Mouse (Mus musculus) telencephalon, adult 2 months (tissue): ENCODE results near the gene Slc2a3.
A peak's percentile ranks its signal among the peaks of the same experiment; 100 is the strongest.

ENCODE experiments used
- DNase-seq: peaks from one replicate; pipeline ENCODE4 v3.0.0-alpha.2; 2011; ENCODE audit warnings: low read depth, low spot score

Gene Slc2a3

GRCm38 (mm10) chr6:122801301-122801800, at the start of gene Slc2a3:
TSS of gene Slc2a3 (minus strand) at chr6:122801640.
- DNase-seq = no peak

DNA sequence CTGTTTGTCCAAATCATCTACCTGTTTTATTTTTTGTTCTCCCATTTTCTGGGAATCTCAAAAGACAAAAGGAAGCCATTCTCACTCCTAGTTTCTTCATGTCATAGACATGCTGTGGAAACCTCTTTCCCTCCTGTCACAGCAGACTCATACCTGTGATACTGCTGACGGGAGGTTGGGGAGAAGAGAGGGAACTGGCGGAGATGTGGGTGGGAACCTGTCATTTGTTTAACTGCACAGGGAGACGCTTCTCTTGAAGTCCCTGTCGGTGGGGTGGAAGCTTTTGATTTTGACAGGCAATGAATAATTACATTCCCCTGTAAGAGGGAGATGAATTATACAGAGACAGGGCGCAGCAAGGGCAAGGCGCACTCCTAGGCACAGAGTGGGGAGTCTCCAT, 42.3 kb upstream of the Slc2a3 start:
- no peak for DNase-seq

DNA sequence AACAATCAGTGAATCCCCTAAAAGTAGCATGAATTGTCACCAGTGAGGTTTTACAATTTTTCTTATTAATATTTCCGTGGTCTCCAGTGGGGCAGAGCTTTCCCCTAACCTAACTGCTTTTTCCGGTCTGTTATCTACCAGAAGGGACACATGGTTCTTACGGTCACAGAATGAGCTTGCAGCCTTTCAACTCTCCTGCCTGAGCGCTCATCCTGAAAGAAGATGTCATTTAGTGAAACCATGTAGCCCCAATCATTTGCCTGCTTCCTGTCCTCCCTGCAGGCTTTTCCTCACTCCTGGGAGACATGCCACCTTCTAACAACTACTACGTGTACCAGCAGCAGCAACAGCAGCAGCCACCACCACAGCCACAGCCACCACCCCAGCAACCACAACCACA, 36.1 kb upstream of the Slc2a3 start:
- DNase-seq = no peak

DNA sequence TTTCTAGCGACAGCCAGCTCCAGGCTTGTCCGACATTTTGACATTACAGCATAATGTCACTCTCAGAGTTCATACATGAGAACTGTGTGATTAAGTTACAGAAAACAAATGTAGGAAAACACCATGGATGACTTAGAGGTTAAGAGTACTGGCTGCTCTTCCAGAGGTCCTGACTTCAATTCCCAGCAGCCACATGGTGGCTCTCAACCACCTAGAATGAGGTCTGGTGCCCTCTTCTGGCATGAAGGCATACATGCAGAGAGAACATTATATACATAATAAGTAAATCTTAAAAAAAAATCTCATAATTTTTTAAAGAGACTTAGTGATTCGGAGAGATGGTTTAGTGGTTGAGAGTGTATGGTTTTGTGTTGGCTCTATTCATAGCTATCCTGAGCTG, 35.5 kb upstream of the Slc2a3 start:
- DNase-seq = no peak

GRCm38 (mm10) chr6:122834365-122834764, 32.9 kb upstream of the Slc2a3 start:
- no peak for DNase-seq

- DNase-seq = no peak
Measured at GRCm38 (mm10) chr6:122832880-122833279, 31.4 kb upstream of the Slc2a3 start.

- DNase-seq = no peak
Measured at GRCm38 (mm10) chr6:122828086-122828485, 26.6 kb upstream of the Slc2a3 start.

DNA sequence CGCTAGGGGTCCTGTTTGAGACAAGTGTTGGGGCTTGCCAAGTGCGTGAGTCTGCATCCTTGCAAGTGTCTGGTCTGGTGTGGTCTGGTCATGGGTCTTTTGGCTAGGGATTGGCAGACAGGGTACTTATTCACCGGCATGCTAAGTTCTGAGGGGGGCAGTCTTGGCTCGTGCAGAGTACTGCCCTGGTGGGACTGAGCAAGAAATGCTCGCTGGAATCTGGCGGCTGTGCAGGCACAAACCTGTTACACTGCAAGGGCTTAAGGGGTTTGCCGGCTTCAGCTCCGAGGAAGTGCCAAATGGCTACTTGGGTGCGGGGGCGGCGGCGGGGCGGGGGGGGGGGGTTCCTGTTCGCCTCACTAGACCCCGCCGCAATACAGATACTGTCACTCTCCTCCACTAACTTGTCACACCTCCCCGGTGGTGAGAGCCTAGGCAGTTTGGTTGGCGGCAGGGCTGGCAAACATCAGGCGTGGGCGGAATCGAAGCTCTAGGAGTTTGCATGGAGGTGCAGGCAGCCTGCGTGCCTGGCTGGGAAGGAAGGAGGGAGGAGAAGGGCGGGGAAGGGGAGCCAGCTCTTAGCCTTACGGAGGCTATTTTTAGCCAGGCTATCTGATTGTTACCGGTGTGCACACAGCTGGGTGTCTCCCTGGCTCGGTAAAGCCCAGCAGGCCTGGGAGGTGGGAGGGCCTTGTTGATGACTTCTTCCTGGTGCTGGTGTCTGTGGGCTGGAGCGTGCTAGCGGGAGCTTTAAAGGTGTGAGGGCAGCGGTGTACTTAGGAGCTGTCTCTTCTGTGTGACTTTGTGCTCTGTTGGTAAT, 24.7 kb upstream of the Slc2a3 start:
- peak; percentile 90 for DNase-seq

GRCm38 (mm10) chr6:122825166-122825565, 23.7 kb upstream of the Slc2a3 start:
- no peak for DNase-seq

DNA sequence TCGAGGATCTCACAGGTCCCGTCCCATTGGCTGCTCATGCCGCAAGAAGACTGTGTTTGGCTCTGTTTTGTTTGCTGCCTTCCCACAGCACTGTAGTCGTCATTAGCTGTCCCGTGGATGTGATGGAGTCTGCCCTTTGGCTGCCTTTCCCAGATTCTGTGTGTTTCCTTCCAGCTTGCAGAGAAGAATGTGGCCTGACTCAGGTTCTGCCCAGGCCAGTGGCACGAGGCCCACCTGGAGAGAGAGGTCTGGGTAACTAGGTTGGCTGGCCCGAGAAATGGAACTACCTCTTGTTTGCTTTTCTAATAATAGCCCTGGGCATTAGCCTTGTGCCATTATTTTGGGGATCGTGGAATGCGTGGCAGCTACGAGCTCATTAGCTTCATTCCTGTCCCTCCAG, 22.6 kb upstream of the Slc2a3 start:
- no peak for DNase-seq

GRCm38 (mm10) chr6:122821822-122822221, 20.4 kb upstream of the Slc2a3 start:
- no peak for DNase-seq

DNA sequence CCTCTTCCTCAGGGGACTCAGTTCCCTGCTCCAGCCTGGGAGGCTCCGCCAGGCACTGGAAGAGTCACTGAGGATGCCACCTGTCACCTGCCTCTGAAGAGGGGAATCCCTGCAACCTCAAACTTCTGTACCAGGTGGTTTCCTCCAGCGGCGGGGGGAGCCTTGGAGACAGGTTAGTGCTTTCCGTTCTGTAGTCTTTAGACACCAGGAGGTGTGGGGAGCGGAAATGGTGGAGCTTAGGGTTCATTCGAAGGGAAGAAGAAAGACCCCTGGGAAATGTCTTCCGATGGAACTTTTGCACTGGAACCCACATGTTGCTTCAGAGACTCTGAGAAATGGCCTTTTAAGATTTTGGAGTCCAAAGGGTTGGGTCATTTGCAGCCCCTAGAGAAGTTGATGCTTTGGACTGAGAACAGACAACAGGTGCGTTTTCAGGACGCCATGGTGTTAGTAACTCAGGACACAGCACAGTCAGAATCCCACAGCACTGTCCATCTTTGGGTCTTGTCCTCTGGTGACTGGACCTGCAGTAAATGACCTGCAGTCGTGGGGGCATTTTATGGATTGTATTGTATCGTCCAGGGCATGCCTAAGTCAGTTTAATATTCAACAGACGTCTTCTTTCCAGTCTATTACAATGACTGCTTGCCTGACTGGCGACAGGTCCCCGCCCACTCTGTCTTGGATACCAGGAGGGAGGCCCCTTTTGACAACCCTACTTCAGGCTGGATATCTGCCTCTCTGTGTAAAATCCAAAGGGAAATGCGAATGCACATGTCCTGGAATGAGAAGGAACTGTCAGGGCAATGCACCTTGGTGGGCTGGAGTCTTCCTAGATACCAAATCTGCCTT, 19.6 kb upstream of the Slc2a3 start:
- no peak for DNase-seq

- no peak for DNase-seq
Measured at GRCm38 (mm10) chr6:122820071-122820798, 18.8 kb upstream of the Slc2a3 start.

DNA sequence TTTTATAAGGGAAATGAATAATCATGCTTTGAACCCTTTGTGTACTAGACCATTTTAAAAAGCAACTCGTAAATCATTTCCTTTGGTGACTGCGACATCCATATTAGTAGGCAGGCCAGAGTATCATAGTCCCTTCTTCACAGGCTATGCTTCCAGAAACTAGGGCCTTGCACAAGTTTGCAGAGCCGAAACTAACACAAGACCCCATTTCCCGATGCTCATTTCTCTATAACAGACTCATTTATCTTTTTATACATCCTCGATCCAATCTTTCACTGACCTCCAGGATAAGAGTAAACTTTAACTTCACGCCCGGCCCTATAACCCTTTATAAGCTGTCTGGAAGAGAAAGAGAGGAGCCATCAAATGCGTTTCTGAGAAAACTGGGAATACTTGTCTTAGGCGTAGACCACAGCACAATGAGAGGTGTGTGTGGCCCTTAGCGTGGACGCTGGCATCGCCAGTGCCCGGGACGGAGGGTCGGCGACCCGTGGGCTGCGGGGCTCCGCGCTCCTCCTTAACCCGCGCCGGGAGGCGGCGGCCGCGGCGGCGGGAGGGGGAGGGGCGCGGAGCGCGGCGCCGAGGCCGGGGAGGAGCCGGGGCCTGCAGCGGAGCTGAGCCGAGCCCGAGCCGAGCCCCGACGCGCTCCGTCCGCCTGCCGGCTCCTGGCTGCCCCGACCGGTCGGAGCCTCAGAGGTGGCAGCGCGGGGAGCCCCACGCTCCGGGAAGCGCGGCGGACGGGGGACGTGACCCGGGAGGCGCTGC, 18.0 kb upstream of the Slc2a3 start, which contains the start of gene Foxj2:
Gene Foxj2, plus strand, starts transcription at position 609 of the 765 bp plus-strand sequence.
- no peak for DNase-seq

DNA sequence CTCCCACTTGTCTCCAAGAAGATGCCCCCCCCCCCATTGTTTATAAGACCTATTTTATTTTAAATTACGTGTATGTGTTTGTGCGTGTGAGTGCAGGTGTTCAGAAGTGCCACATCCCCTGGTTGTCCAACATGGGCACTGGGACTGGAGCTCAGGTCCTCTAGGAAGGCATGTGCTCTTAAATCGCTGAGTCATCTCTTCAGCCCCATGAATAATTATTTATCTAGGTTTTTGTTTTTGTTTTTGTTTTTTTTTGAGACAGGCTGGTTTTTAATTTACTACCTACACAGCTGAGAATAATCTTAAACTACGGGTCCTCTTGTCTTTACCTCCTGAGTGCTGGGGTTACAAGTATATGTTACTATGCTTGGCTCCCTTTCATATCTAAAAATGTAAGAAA, 12.2 kb upstream of the Slc2a3 start:
- DNase-seq = no peak

GRCm38 (mm10) chr6:122812716-122813115, 11.3 kb upstream of the Slc2a3 start:
- DNase-seq = no peak

DNA sequence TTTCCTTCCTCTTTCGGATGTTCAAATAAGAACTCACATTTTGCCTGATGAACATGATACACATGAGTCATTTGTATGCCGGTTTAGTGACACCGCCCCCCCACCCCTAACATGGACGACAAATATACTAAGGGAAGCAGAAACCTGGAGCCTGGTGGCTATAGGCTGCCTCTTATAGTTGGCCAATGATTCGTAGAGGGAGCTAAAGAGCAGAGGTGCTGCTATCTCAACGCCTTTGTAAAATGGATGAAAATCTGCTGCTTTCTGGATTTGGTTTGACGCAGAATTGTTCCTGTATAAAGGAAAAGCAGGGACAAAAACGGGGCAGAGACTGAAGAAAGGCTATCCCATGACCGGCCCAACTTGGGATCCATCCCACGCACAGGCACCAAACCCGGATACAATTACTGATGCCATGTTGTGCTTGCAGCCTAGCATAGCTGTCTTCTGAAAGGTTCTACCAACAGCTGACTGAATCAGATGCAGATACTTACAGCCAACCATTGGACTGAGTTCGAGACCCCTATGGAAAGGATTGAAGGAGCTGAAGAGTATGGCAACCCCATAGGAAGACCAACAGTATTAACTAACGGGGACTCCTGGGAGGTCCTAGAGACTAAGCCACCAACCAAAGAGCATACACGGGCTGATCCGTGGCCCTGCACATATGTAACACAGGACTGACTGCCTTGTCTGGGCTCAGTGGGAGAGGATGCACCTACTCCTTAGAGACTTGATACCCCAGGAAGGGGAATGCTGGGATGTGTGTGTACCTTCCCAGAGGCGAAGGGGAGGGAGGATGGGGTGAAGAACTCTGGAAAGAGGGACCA, 10.5 kb upstream of the Slc2a3 start:
- no peak for DNase-seq

DNA sequence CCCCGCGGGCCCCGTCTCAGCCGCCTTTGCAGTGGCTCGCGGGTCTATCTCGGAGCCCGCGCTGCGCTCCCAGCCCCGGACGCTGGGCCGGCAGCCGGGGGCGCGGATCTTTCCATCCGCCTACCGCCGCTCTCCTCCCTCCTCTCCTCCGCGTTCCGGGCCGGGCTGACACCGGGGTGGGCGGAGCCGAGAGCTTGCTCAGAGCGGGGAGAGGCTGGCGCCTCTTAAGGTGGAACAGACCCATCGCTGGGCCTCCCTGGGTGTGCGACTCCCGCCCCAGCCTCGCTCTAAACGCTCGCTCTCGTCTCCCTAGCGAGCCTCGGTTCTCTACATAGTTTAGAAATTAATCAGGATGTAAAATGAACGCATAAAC, 9.8 kb upstream of the Slc2a3 start:
- peak; percentile 87 for DNase-seq

DNA sequence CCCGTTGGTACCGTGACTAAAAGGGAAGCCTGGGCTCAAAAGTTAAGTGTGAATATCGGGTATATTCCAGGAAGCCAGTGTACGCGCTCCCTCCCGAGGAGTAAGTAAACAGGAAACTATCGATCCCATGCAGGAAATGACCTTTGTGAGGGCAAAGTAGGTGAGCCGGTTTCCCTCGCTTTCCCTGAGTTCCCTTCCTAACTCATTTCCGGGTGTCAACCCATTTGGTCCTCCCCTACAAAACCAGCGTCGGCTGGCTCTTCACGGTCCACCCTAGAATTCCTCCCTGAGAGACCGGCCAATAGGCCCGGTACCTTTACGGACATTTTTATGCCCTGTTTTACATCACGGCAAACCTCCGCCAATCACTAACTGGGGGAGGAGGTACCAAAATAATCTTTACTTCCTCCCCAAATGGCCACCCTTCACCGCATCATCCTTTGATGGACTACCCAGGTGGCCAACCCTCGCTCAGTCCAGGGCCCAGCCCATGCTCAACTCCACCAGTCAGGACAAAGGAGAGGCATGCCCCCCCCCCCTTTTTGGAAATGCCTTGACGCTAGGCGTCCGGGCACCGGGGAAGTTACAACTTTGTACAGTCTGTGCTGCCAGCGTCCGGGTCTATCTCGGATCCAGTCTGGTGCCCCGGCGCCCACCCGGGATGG, 9.3 kb upstream of the Slc2a3 start:
- DNase-seq = peak; percentile 100
